Mouse (Mus musculus): ENCODE measurements around the gene Med14.
A peak's percentile ranks its signal among the peaks of the same experiment; 100 is the strongest.

Med14 gene

GRCm38 (mm10) chrX:12761626-12762333 lies at the start of gene Med14:
Gene Med14, minus strand, starts transcription at chrX:12762073.
- peak; percentile 89 for DNase-seq (ENCODE audit: low spot score)

GRCm38 (mm10) chrX:12800559-12800958 lies 38.7 kb upstream of the Med14 start:
- DNase-seq (ENCODE audit: low spot score): no peak

- DNase-seq (ENCODE audit: low spot score): peak; percentile 51
Observed at GRCm38 (mm10) chrX:12794842-12795241, 33.0 kb upstream of the Med14 start.

- no peak for DNase-seq (ENCODE audit: low spot score)
Observed at GRCm38 (mm10) chrX:12791674-12792340, 29.9 kb upstream of the Med14 start.

- no peak for DNase-seq (ENCODE audit: low spot score)
Observed at GRCm38 (mm10) chrX:12773236-12773635, 11.4 kb upstream of the Med14 start.

GRCm38 (mm10) chrX:12771561-12771960 lies 9.7 kb upstream of the Med14 start:
- no peak for DNase-seq (ENCODE audit: low spot score)

- DNase-seq (ENCODE audit: low spot score): no peak
Observed at GRCm38 (mm10) chrX:12768571-12768970, 6.7 kb upstream of the Med14 start.

- DNase-seq (ENCODE audit: low spot score): peak; percentile 26
Observed at GRCm38 (mm10) chrX:12766846-12767564, 5.1 kb upstream of the Med14 start.

GRCm38 (mm10) chrX:12763127-12763834 lies 1.4 kb upstream of the Med14 start:
- DNase-seq (ENCODE audit: low spot score): no peak

GRCm38 (mm10) chrX:12762334-12763126 lies 657 bp upstream of the Med14 start:
- no peak for DNase-seq (ENCODE audit: low spot score)

GRCm38 (mm10) chrX:12761259-12761625 lies 631 bp downstream of the Med14 start:
- no peak for DNase-seq (ENCODE audit: low spot score)

GRCm38 (mm10) chrX:12760501-12760900 lies 1.4 kb downstream of the Med14 start:
- no peak for DNase-seq (ENCODE audit: low spot score)

GRCm38 (mm10) chrX:12759625-12760024 lies 2.2 kb downstream of the Med14 start:
- no peak for DNase-seq (ENCODE audit: low spot score)

GRCm38 (mm10) chrX:12747886-12748285 lies 14.0 kb downstream of the Med14 start:
- DNase-seq (ENCODE audit: low spot score): no peak

- no peak for DNase-seq (ENCODE audit: low spot score)
Observed at GRCm38 (mm10) chrX:12746729-12747128, 15.1 kb downstream of the Med14 start.

GRCm38 (mm10) chrX:12740396-12740795 lies 21.5 kb downstream of the Med14 start:
- DNase-seq (ENCODE audit: low spot score): no peak

GRCm38 (mm10) chrX:12716036-12716435 lies 45.8 kb downstream of the Med14 start:
- DNase-seq (ENCODE audit: low spot score): no peak

GRCm38 (mm10) chrX:12713796-12714195 lies 48.1 kb downstream of the Med14 start:
- DNase-seq (ENCODE audit: low spot score): no peak

GRCm38 (mm10) chrX:12686910-12687309 lies 75.0 kb downstream of the Med14 start:
- DNase-seq (ENCODE audit: low spot score): no peak

- no peak for DNase-seq (ENCODE audit: low spot score)
Observed at GRCm38 (mm10) chrX:12686071-12686470, 75.8 kb downstream of the Med14 start.

GRCm38 (mm10) chrX:12677396-12677795 lies 84.5 kb downstream of the Med14 start:
- peak; percentile 59 for DNase-seq (ENCODE audit: low spot score)

Data from T-cell, adult 2 months (primary cell).